Mouse (Mus musculus): Measurements from ENCODE around the gene Cfap74. TPM values are rescaled to one million over a fixed set of nuclear protein-coding genes. Genes with fewer than 3 reads are reported as not detected.

Gene Cfap74
- polyA plus RNA-seq, 1 experiment from 2014 or later = 2.3 TPM

- Histone ChIP-seq H3K27ac (peak within 1 kb of the TSS; percentile 94), H3K27me3 (no peaks in the 10 kb centered on the region), H3K4me2 (peak within 1 kb of the TSS; percentile 72), H3K36me3 (no peaks in the 10 kb centered on the region), H3K9ac (peak within 1 kb of the TSS; percentile 100), H3K4me3 (replicated peaks) (peak within 1 kb of the TSS; percentile 74), H3K9me3 (replicated peaks) (no peaks in the 10 kb centered on the region), H3K4me1 (peaks cover 66% of the 10 kb centered on the region)
- 0% methylated on average over 18 of the region's 60 CpGs for WGBS
- ATAC-seq (replicated peaks; ENCODE audit: low FRiP score) = peak; percentile 83
Observed at GRCm38 (mm10) chr4:155490990-155491504, 82.1 kb downstream of the Cfap74 start, which contains the start of gene Gnb1. Gene Gnb1, plus strand, starts transcription at chr4:155491361.

- Histone ChIP-seq H3K36me3 (0 out of 2 replicates have a peak, but pooled peaks cover 3% of the 10 kb centered on the region), H3K9me3 (replicated peaks) (no peaks in the 10 kb centered on the region), H3K27me3 (no peaks in the 10 kb centered on the region), H3K4me3 (replicated peaks) (peak overlapping the region; percentile 74), H3K4me2 (peak overlapping the region; percentile 72), H3K4me1 (peaks cover 66% of the 10 kb centered on the region), H3K27ac (peak overlapping the region; percentile 94), H3K9ac (peak overlapping the region; percentile 100)
- under 1% methylated on average over 50 of the region's 54 CpGs for WGBS
- peak; percentile 63 for ATAC-seq (replicated peaks; ENCODE audit: low FRiP score)
Observed at GRCm38 (mm10) chr4:155491529-155492130, 82.6 kb downstream of the Cfap74 start.

GRCm38 (mm10) chr4:155492131-155492633 is 83.2 kb downstream of the Cfap74 start:
- peaks cover 60% of the 10 kb centered on the region for H3K4me1 ChIP-seq
- no peaks in the 10 kb centered on the region for H3K27me3 ChIP-seq
- H3K4me3 ChIP-seq (replicated peaks) = peak overlapping the region; percentile 74
- H3K9me3 ChIP-seq (replicated peaks) = no peaks in the 10 kb centered on the region
- 0 out of 2 replicates have a peak, but pooled peaks cover 3% of the 10 kb centered on the region for H3K36me3 ChIP-seq
- H3K27ac ChIP-seq = peak overlapping the region; percentile 94
- peak overlapping the region; percentile 100 for H3K9ac ChIP-seq
- WGBS = 0% methylated on average over 51 of the region's 51 CpGs
- H3K4me2 ChIP-seq = peak overlapping the region; percentile 72
- 0 out of 2 replicates have a peak, but pooled peaks have one; percentile 4 for ATAC-seq (replicated peaks; ENCODE audit: low FRiP score)

DNA sequence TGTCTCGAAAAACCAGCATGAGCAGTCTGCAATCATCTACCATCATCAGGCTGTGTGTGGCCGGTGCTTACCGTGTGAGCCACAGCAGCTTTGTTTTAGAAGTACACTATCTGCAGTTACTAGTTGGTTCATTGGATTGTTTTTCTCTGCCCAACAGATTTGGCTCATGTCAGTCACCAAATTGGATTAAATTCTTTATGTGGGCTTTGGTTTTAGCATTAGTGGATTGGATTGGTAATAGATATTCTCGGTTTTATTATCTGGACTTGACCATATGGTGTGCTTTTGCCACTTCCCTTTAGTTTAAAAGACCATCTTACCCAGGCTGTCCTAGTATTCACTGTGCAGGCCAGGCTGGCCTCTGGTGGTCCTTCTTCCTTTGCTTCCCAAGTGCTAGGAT is 85.9 kb downstream of the Cfap74 start:
- Histone ChIP-seq H3K4me3 (replicated peaks) (no peak overlapping the region), H3K4me1 (peaks cover 38% of the 10 kb centered on the region), H3K27ac (no peak overlapping the region), H3K27me3 (no peaks in the 10 kb centered on the region), H3K36me3 (0 out of 2 replicates have a peak, but pooled peaks cover 3% of the 10 kb centered on the region), H3K9me3 (replicated peaks) (no peaks in the 10 kb centered on the region), H3K4me2 (no peak overlapping the region; the same call in 1 of the 2 replicates), H3K9ac (no peak overlapping the region)
- 68% methylated on average over 4 of the region's 4 CpGs for WGBS
- no peak for ATAC-seq (replicated peaks; ENCODE audit: low FRiP score)

- H3K27ac ChIP-seq = no peak overlapping the region
Observed at GRCm38 (mm10) chr4:155497963-155498362, 89.0 kb downstream of the Cfap74 start.

DNA sequence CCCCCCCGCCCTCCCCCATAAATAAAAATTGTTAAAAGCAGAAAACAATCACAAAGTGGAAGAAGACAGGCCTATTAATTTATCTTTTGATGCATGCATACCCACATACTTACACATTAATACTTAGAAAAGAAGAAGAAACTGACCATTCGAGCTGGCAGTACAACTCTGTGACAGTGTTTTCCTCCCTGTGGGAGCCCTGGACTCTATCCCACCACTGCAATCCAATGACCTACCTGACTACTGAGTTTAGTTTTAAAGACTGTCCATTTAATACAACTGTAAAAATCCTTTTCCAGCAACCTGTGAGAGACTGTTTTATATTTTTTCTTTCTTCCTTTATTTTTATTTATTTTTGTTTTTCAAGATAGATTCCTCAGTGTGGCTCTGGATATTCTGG is 92.1 kb downstream of the Cfap74 start:
- WGBS = 56% methylated on average over 2 of the region's 2 CpGs
- Histone ChIP-seq H3K27ac (no peak overlapping the region), H3K4me2 (no peak overlapping the region), H3K36me3 (0 out of 2 replicates have a peak, but pooled peaks cover 3% of the 10 kb centered on the region), H3K9ac (no peak overlapping the region), H3K27me3 (no peaks in the 10 kb centered on the region), H3K4me1 (peaks cover 24% of the 10 kb centered on the region), H3K4me3 (replicated peaks) (no peak overlapping the region), H3K9me3 (replicated peaks) (no peaks in the 10 kb centered on the region)
- ATAC-seq (replicated peaks; ENCODE audit: low FRiP score) = no peak

More at GRCm38 (mm10) chr4:155497963-155498362, 89.0 kb downstream of the Cfap74 start:
- no peak overlapping the region for H3K4me2 ChIP-seq
- H3K9me3 ChIP-seq (replicated peaks) = no peaks in the 10 kb centered on the region
- 86% methylated on average over 3 of the region's 3 CpGs for WGBS
- peaks cover 25% of the 10 kb centered on the region for H3K4me1 ChIP-seq
- no peak for ATAC-seq (replicated peaks; ENCODE audit: low FRiP score)
- H3K4me3 ChIP-seq (replicated peaks) = no peak overlapping the region
- no peaks in the 10 kb centered on the region for H3K27me3 ChIP-seq
- H3K9ac ChIP-seq = no peak overlapping the region
- H3K36me3 ChIP-seq = 0 out of 2 replicates have a peak, but pooled peaks cover 3% of the 10 kb centered on the region

DNA sequence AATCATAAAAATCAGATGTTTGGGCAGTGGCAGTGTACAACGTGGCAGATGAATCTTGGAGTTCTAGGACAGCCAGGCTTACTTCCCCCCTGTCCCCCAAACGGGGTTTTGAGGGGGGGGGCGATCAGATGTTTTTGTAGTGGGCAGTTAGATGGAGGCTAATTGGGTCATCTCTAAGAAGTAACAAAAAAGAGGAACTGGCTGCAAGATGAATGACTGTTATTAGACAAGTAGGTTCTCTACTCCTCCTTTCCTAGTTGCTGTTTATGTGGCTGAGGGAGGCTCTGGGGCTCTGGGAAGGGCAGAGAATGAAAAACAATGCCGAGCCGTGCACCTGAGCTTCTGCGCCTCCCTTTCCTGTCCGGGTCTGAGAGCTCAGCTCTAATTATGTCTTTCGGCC is 96.1 kb downstream of the Cfap74 start:
- no peak overlapping the region for H3K9ac ChIP-seq

GRCm38 (mm10) chr4:155505671-155506295 is 96.8 kb downstream of the Cfap74 start:
- Histone ChIP-seq H3K9ac (no peak overlapping the region), H3K9me3 (replicated peaks) (no peaks in the 10 kb centered on the region), H3K27me3 (no peaks in the 10 kb centered on the region), H3K36me3 (no peaks in the 10 kb centered on the region), H3K4me3 (replicated peaks) (no peak overlapping the region), H3K4me2 (no peak overlapping the region), H3K4me1 (peaks cover 25% of the 10 kb centered on the region), H3K27ac (0 out of 2 replicates have a peak overlapping the region, but pooled peaks have one; percentile 14)
- 86% methylated on average over 5 of the region's 5 CpGs for WGBS
- no peak for ATAC-seq (replicated peaks; ENCODE audit: low FRiP score)

More for the DNA sequence above, 96.1 kb downstream of the Cfap74 start:
- Histone ChIP-seq H3K4me2 (no peak overlapping the region), H3K4me1 (peaks cover 25% of the 10 kb centered on the region), H3K27ac (peak overlapping the region; percentile 33; the same call in 1 of the 2 replicates), H3K36me3 (no peaks in the 10 kb centered on the region), H3K27me3 (no peaks in the 10 kb centered on the region), H3K4me3 (replicated peaks) (no peak overlapping the region), H3K9me3 (replicated peaks) (no peaks in the 10 kb centered on the region)
- 31% methylated on average over 8 of the region's 8 CpGs for WGBS
- ATAC-seq (replicated peaks; ENCODE audit: low FRiP score) = no peak

- no peaks in the 10 kb centered on the region for H3K9me3 ChIP-seq (replicated peaks)
- ATAC-seq (replicated peaks; ENCODE audit: low FRiP score) = no peak
- no peak overlapping the region for H3K27ac ChIP-seq
- no peak overlapping the region for H3K4me3 ChIP-seq (replicated peaks)
- WGBS = 84% methylated on average over 4 of the region's 4 CpGs
- H3K4me1 ChIP-seq = peaks cover 25% of the 10 kb centered on the region
- H3K4me2 ChIP-seq = no peak overlapping the region
- H3K27me3 ChIP-seq = no peaks in the 10 kb centered on the region
- no peak overlapping the region for H3K9ac ChIP-seq
- peaks cover 7% of the 10 kb centered on the region; the same call in 1 of the 2 replicates for H3K36me3 ChIP-seq
Observed at GRCm38 (mm10) chr4:155508614-155509013, 99.6 kb downstream of the Cfap74 start.

- ATAC-seq (replicated peaks; ENCODE audit: low FRiP score) = no peak
- no peak overlapping the region for H3K9ac ChIP-seq
- 0 out of 2 replicates have a peak, but pooled peaks cover 6% of the 10 kb centered on the region for H3K4me1 ChIP-seq
- H3K27me3 ChIP-seq = no peaks in the 10 kb centered on the region
- 91% methylated on average over 1 of the region's 1 CpGs for WGBS
- no peak overlapping the region for H3K4me2 ChIP-seq
- H3K9me3 ChIP-seq (replicated peaks) = no peaks in the 10 kb centered on the region
- peaks cover 15% of the 10 kb centered on the region for H3K36me3 ChIP-seq
- H3K4me3 ChIP-seq (replicated peaks) = no peak overlapping the region
- H3K27ac ChIP-seq = no peak overlapping the region
Observed at GRCm38 (mm10) chr4:155510981-155511380, 102.0 kb downstream of the Cfap74 start.

- Histone ChIP-seq H3K27ac (no peak overlapping the region), H3K9me3 (replicated peaks) (no peaks in the 10 kb centered on the region), H3K36me3 (peaks cover 28% of the 10 kb centered on the region), H3K4me2 (no peak overlapping the region), H3K4me3 (replicated peaks) (no peak overlapping the region), H3K9ac (no peak overlapping the region), H3K4me1 (no peaks in the 10 kb centered on the region), H3K27me3 (no peaks in the 10 kb centered on the region)
- WGBS = 86% methylated on average over 2 of the region's 2 CpGs
- no peak for ATAC-seq (replicated peaks; ENCODE audit: low FRiP score)
Observed at GRCm38 (mm10) chr4:155514810-155515209, 105.8 kb downstream of the Cfap74 start.
